Mouse (Mus musculus) gastrocnemius, postnatal 4 days (tissue): Measurements from ENCODE around the gene Ovol1. TPM values are rescaled to one million over a fixed set of nuclear protein-coding genes. Genes with fewer than 3 reads are reported as not detected.
A peak's percentile ranks its signal among the peaks of the same experiment; 100 is the strongest.

ENCODE experiments used
- DNase-seq, 2 experiments: peaks; one replicate each; pipeline ENCODE4 v3.0.0; 2021 to 2022; ENCODE audit warnings: low spot score in 2 of 2, mixed read lengths in 2 of 2
- total RNA-seq, 2 experiments: library from RNA; stranded (reverse); gene quantifications; 2 replicates each; pipeline ENCODE4 v1.2.3; 2021

Gene Ovol1
- total RNA-seq, 2 experiments from 2014 or later = not detected

- DNase-seq = peak; percentile 93 to 97
These were observed 30.9 kb downstream of the Ovol1 start for GRCm38 (mm10) chr19:5529325-5530137.

- DNase-seq = no peak
These were observed 35.2 kb downstream of the Ovol1 start for GRCm38 (mm10) chr19:5525204-5525603.

GRCm38 (mm10) chr19:5518721-5519120 lies 41.7 kb downstream of the Ovol1 start:
- no peak for DNase-seq

GRCm38 (mm10) chr19:5516906-5517505 lies 43.4 kb downstream of the Ovol1 start:
- no peak for DNase-seq

GRCm38 (mm10) chr19:5515840-5516777 lies 44.3 kb downstream of the Ovol1 start:
- no peak for DNase-seq

GRCm38 (mm10) chr19:5513005-5513349 lies 47.5 kb downstream of the Ovol1 start:
- DNase-seq = no peak

- no peak for DNase-seq
These were observed 48.1 kb downstream of the Ovol1 start for GRCm38 (mm10) chr19:5512091-5513004.

GRCm38 (mm10) chr19:5511074-5511632 lies 49.3 kb downstream of the Ovol1 start:
- DNase-seq = no peak

GRCm38 (mm10) chr19:5510031-5511026 lies 50.1 kb downstream of the Ovol1 start, which contains the start of gene Snx32:
Snx32 (minus strand) TSS chr19:5510538.
- peak; percentile 91 to 97 for DNase-seq

- DNase-seq = no peak
These were observed 56.8 kb downstream of the Ovol1 start, which contains the start of gene 1700020D05Rik for GRCm38 (mm10) chr19:5503687-5504086. 1700020D05Rik (minus strand) TSS chr19:5503787.

GRCm38 (mm10) chr19:5500330-5500875 lies 60.0 kb downstream of the Ovol1 start:
- no peak for DNase-seq

Other genes starting within 250 kb of the Ovol1 start
- gene Catsper1, start 224.9 kb downstream of the Ovol1 start, total RNA-seq = not detected
- gene Cst6, start 211.1 kb downstream of the Ovol1 start, total RNA-seq = 1 to 10 TPM; 1.3 to 1.7 TPM
- gene Eif1ad, start 193.9 kb downstream of the Ovol1 start, total RNA-seq = 10 to 100 TPM; 23.7 to 23.8 TPM
- gene Banf1, start 193.5 kb downstream of the Ovol1 start, total RNA-seq = 100 to 1,000 TPM; 131 to 137 TPM
- gene Sart1, start 171.9 kb downstream of the Ovol1 start, total RNA-seq = 10 to 100 TPM; 53.3 to 56.8 TPM
- not detected for gene Tsga10ip, start 158.1 kb downstream of the Ovol1 start, total RNA-seq
- 100 to 1,000 TPM; 344 to 358 TPM for gene Drap1, start 135.7 kb downstream of the Ovol1 start, total RNA-seq
- gene AI837181, start 135.5 kb downstream of the Ovol1 start, total RNA-seq = 10 to 100 TPM; 52.0 to 55.7 TPM
- gene Fosl1, start 113.1 kb downstream of the Ovol1 start, total RNA-seq = not detected
- gene Ccdc85b, start 102.8 kb downstream of the Ovol1 start, total RNA-seq = 1 to 10 TPM; 8.0 to 8.4 TPM
- gene Fibp, start 100.0 kb downstream of the Ovol1 start, total RNA-seq = 10 to 100 TPM; 62.3 to 71.1 TPM
- gene Ctsw, start 92.1 kb downstream of the Ovol1 start, total RNA-seq = under 1 TPM in 1 of 2 experiments, not detected in 1; 0.16 TPM
- gene Efemp2, start 86.7 kb downstream of the Ovol1 start, total RNA-seq = 10 to 100 TPM; 57.2 to 68.1 TPM
- gene Mus81, start 72.2 kb downstream of the Ovol1 start, total RNA-seq = 10 to 100 TPM; 28.9 to 30.9 TPM
- gene Cfl1, start 70.2 kb downstream of the Ovol1 start, total RNA-seq = 100 to 1,000 TPM; 557 to 593 TPM
- gene 1700020D05Rik, start 56.9 kb downstream of the Ovol1 start, total RNA-seq = 1 to 10 TPM; 1.3 to 1.8 TPM
- gene Snx32, start 50.1 kb downstream of the Ovol1 start, total RNA-seq = 1 to 10 TPM; 8.4 to 9.3 TPM
- 1 to 10 TPM; 3.1 to 3.2 TPM for gene Ap5b1, start 7.4 kb upstream of the Ovol1 start, total RNA-seq
- gene Rnaseh2c, start 41.2 kb upstream of the Ovol1 start, total RNA-seq = 10 to 100 TPM; 55.2 to 67.2 TPM
- gene Kat5, start 49.6 kb upstream of the Ovol1 start, total RNA-seq = 10 to 100 TPM; 50.1 to 54.4 TPM
- 10 to 100 TPM; 35.9 to 39.1 TPM for gene Rela, start 76.8 kb upstream of the Ovol1 start, total RNA-seq
- gene Sipa1, start 103.1 kb upstream of the Ovol1 start, total RNA-seq = 10 to 100 TPM; 47.7 to 52.2 TPM
- 10 to 100 TPM; 29.7 to 30.2 TPM for gene Map3k11, start 128.1 kb upstream of the Ovol1 start, total RNA-seq
- gene Pcnx3, start 128.3 kb upstream of the Ovol1 start, total RNA-seq = 10 to 100 TPM; 37.1 to 40.5 TPM
- not detected for gene Kcnk7, start 143.7 kb upstream of the Ovol1 start, total RNA-seq
- 100 to 1,000 TPM; 250 to 260 TPM for gene Ehbp1l1, start 165.7 kb upstream of the Ovol1 start, total RNA-seq
- 10 to 100 TPM; 58.8 to 59.1 TPM for gene Fam89b, start 169.0 kb upstream of the Ovol1 start, total RNA-seq
- gene Ltbp3, start 180.3 kb upstream of the Ovol1 start, total RNA-seq = 100 to 1,000 TPM; 116 to 137 TPM
- 10 to 100 TPM; 71.7 to 75.6 TPM for gene Scyl1, start 210.8 kb upstream of the Ovol1 start, total RNA-seq